Mouse (Mus musculus) liver, postnatal 0 days (tissue): ENCODE measurements at regions not wholly inside any gene's neighbourhood (a gene's known extent, or its start where the extent isn't known, plus 50 kb on each side); places are given as distances from the start of the nearest gene placed in this dataset.

Experiments used
- CTCF ChIP-seq: sonication (generic); IDR thresholded peaks from 2 replicates; pipeline ENCODE4 v1.5.1; 2016; ENCODE audit warnings: antibody characterized with exemption, low read depth
- EP300 ChIP-seq: IDR thresholded peaks from 2 replicates; pipeline ENCODE4 v1.6.1; 2016; ENCODE audit warnings: antibody characterized with exemption, low read depth, mild to moderate bottlenecking

- TF ChIP-seq CTCF (no peak), EP300 (no peak)
Observed at GRCm38 (mm10) chr2:160148936-160149335, 185.0 kb downstream of the Gm826 start.
